Mouse (Mus musculus) heart, embryonic 15.5 days (tissue): ENCODE data around the gene Bcar1. TPM values are rescaled to one million over a fixed set of nuclear protein-coding genes. Genes with fewer than 3 reads are reported as not detected.

Experiments
- ATAC-seq: fragments of 200-750 bp; cut with Nextera tagmentation; replicated peaks from 2 replicates; pipeline ENCODE4 v1.8.0; 2017; ENCODE audit warnings: low read depth, moderate TSS enrichment; ENCODE audit not compliant: insufficient number of reproducible peaks, insufficient read depth, low FRiP score
- H3K27ac ChIP-seq: fragments of 300-500 bp; sonication (generic); 2 replicates; pipeline ENCODE4 v1.5.1; 2015; ENCODE audit warnings: mild to moderate bottlenecking, inconsistent platforms
- H3K27me3 ChIP-seq: fragments of 300-500 bp; sonication (generic); 2 replicates; pipeline ENCODE4 v1.6.1; 2015; ENCODE audit warnings: inconsistent platforms
- H3K36me3 ChIP-seq: fragments of 300-500 bp; sonication (generic); 2 replicates; pipeline ENCODE4 v1.6.1; 2015; ENCODE audit warnings: mild to moderate bottlenecking, inconsistent platforms
- H3K4me1 ChIP-seq: fragments of 300-500 bp; sonication (generic); replicated peaks from 2 replicates; pipeline ENCODE4 v1.6.1; 2015; ENCODE audit warnings: inconsistent platforms
- H3K4me2 ChIP-seq: fragments of 300-500 bp; sonication (generic); 2 replicates; pipeline ENCODE4 v1.6.1; 2015; ENCODE audit warnings: inconsistent platforms, mild to moderate bottlenecking, moderate library complexity
- H3K4me3 ChIP-seq: fragments of 300-500 bp; sonication (generic); 2 replicates; pipeline ENCODE4 v1.5.1; 2015; ENCODE audit warnings: mild to moderate bottlenecking, inconsistent platforms
- H3K9ac ChIP-seq: fragments of 300-500 bp; sonication (generic); 2 replicates; pipeline ENCODE4 v1.6.1; 2015; ENCODE audit warnings: mild to moderate bottlenecking, inconsistent platforms
- H3K9me3 ChIP-seq: fragments of 300-500 bp; sonication (generic); replicated peaks from 2 replicates; pipeline ENCODE4 v1.6.1; 2016; ENCODE audit warnings: inconsistent platforms
- WGBS: fragments of 180-500 bp; shearing (Covaris S2); methylation state at CpG from one replicate; pipeline ENCODE4 v1.1.7; 2015; ENCODE audit warnings: mixed read lengths; 5-methylcytosine and 5-hydroxymethylcytosine counted together
- microRNA-seq: library from miRNA; unstranded; fragments of <30 nt; microRNA quantifications from one replicate; pipeline ENCODE4, GENCODE M21; 2016
- polyA plus RNA-seq: library from polyadenylated mRNA; unstranded; fragments of >200 nt; fragmentation: Nextera tagmentation; extraction: Ambion mirVana; gene quantifications from 2 replicates; pipeline ENCODE4 v1.2.1, GENCODE M21; 2015

Gene Bcar1
- polyA plus RNA-seq, 1 experiment from 2014 or later = 40.1 TPM

GRCm38 (mm10) chr8:111666751-111667150 is 76.9 kb downstream of the Bcar1 start:
- Histone ChIP-seq H3K27me3 (no peaks in the 10 kb centered on the region), H3K9ac (no peak overlapping the region), H3K9me3 (no peaks in the 10 kb centered on the region), H3K4me2 (no peak overlapping the region), H3K36me3 (peaks cover 36% of the 10 kb centered on the region), H3K4me3 (no peak overlapping the region), H3K27ac (no peak overlapping the region), H3K4me1 (no peaks in the 10 kb centered on the region)
- ATAC-seq = no peak
- 71% methylated on average over 2 of the region's 2 CpGs for WGBS

GRCm38 (mm10) chr8:111662473-111662872 is 81.1 kb downstream of the Bcar1 start:
- ATAC-seq = 0 out of 2 replicates have a peak, but pooled peaks have one; percentile 39
- no peak overlapping the region for H3K27ac ChIP-seq
- no peak overlapping the region for H3K4me2 ChIP-seq
- H3K27me3 ChIP-seq = no peaks in the 10 kb centered on the region
- no peak overlapping the region for H3K9ac ChIP-seq
- peaks cover 7% of the 10 kb centered on the region; the same call in 1 of the 2 replicates for H3K36me3 ChIP-seq
- no peak overlapping the region for H3K4me3 ChIP-seq
- peaks cover 15% of the 10 kb centered on the region for H3K4me1 ChIP-seq
- 80% methylated on average over 3 of the region's 3 CpGs for WGBS
- H3K9me3 ChIP-seq = no peaks in the 10 kb centered on the region

Small RNAs within 50 kb of the gene (microRNA-seq; reads per million reads assigned to microRNA genes)
- not detected for gene Mir7076

Other genes with a start within 250 kb of the Bcar1 start
- 3.4 and 4.4 TPM in 2 replicates for gene Wdr59, start 221.7 kb downstream of the Bcar1 start, polyA plus RNA-seq
- 21.9 and 31.0 TPM in 2 replicates for gene Znrf1, start 207.7 kb downstream of the Bcar1 start, polyA plus RNA-seq
- gene Ldhd, start 113.4 kb downstream of the Bcar1 start, polyA plus RNA-seq = 0.79 and 1.0 TPM in 2 replicates
- 11.7 and 15.0 TPM in 2 replicates for gene Zfp1, start 100.4 kb downstream of the Bcar1 start, polyA plus RNA-seq
- 0.43 and 2.9 TPM in 2 replicates for gene Ctrb1, start 52.8 kb downstream of the Bcar1 start, polyA plus RNA-seq
- 117 and 122 TPM in 2 replicates for gene Cfdp1, start 110.5 kb upstream of the Bcar1 start, polyA plus RNA-seq
- 3.8 and 4.4 TPM in 2 replicates for gene Tmem170, start 132.9 kb upstream of the Bcar1 start, polyA plus RNA-seq
- 0.23 and 1.1 TPM in 2 replicates for gene Chst5, start 166.6 kb upstream of the Bcar1 start, polyA plus RNA-seq
- gene Tmem231, start 190.1 kb upstream of the Bcar1 start, polyA plus RNA-seq = 3.9 and 5.6 TPM in 2 replicates
- 207 and 220 TPM in 2 replicates for gene Gabarapl2, start 196.9 kb upstream of the Bcar1 start, polyA plus RNA-seq
- 4.8 and 6.1 TPM in 2 replicates for gene Adat1, start 248.5 kb upstream of the Bcar1 start, polyA plus RNA-seq